9 mouse cellular contexts compared by ENCODE assay signal in the genomic region with DNA sequence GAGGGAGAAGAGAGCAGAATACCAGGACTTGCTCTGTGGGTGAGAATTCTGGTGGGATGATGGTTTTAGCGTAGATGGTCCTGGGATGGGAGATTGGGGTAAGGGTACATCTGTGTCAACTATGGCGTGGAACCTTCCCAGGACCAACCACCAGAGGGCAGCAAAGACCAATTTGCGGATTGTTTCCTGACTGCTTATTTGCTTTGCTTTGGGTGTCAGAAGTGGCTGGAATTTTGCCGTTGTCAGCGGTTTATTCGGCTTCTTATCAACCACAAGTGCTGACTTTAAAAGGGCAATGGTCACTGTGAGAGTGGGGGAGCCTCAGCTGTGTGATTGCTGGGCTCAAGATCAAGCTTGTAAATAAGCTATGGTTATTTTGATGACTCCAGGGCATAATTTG. TPM values are rescaled to one million over a fixed set of nuclear protein-coding genes. Genes with fewer than 3 reads are reported as not detected.
DNase-seq lines count a peak whose midpoint lies in the region; ATAC-seq lines count a peak whose summit lies in the region.
"Had no signal": no experiment of that assay in that cellular context is flagged by ENCODE, and none has a peak within 500 bp of the region (broad histone marks: within the 10 kb centered on the region; RNA-seq: fewer than 3 reads in every experiment).

No protein-coding gene starts in this region.

- no peaks in the 10 kb centered on the region for H3K36me3 ChIP-seq in forebrain, embryonic 15.5 days
- H3K36me3 ChIP-seq in hindbrain, embryonic 10.5 days: no peaks in the 10 kb centered on the region

- H3K27me3 ChIP-seq in forebrain, embryonic 15.5 days: no peaks in the 10 kb centered on the region
- peaks cover 16% of the 10 kb centered on the region for H3K27me3 ChIP-seq in hindbrain, embryonic 10.5 days (ENCODE audit: insufficient read depth, poor library complexity, severe bottlenecking)

- WGBS in forebrain, embryonic 15.5 days: 5% methylated on average over 6 of the region's 6 CpGs
- 6% methylated on average over 6 of the region's 6 CpGs for WGBS in hindbrain, embryonic 10.5 days

- H3K4me3 ChIP-seq in forebrain, embryonic 15.5 days: no peak overlapping the region
- H3K4me3 ChIP-seq in hindbrain, embryonic 10.5 days: no peak overlapping the region
- H3K4me3 ChIP-seq: myocyte had no signal

- no peak overlapping the region for H3K9ac ChIP-seq in forebrain, embryonic 15.5 days (replicated peaks)

- ATAC-seq in forebrain, embryonic 15.5 days (replicated peaks): peak; percentile 81

- H3K4me1 ChIP-seq in forebrain, embryonic 15.5 days: no peaks in the 10 kb centered on the region
- peaks cover 3% of the 10 kb centered on the region; the same call in 1 of the 2 replicates for H3K4me1 ChIP-seq in hindbrain, embryonic 10.5 days (replicated peaks)

- H3K27ac ChIP-seq in forebrain, embryonic 15.5 days (replicated peaks): no peak overlapping the region
- no peak overlapping the region for H3K27ac ChIP-seq in hindbrain, embryonic 10.5 days

- H3K9me3 ChIP-seq in forebrain, embryonic 15.5 days: no peaks in the 10 kb centered on the region
- H3K9me3 ChIP-seq in hindbrain, embryonic 10.5 days: no peaks in the 10 kb centered on the region

- H3K4me2 ChIP-seq in forebrain, embryonic 15.5 days (replicated peaks): no peak overlapping the region

- DNase-seq in MEL-GATA-1-ER (ENCODE audit: extremely low read depth, low read depth): peak; percentile 68
- DNase-seq in cerebellum, adult 11 months: peak; percentile 69
- DNase-seq in hindbrain, embryonic 10.5 days (ENCODE audit: low spot score): peak; percentile 90
- DNase-seq in layer of hippocampus, adult 8-10 months (ENCODE audit: low spot score in 2 of 2): peak; percentile 50 to 89
- DNase-seq in lung, postnatal 10 days: peak; percentile 92
- peak; percentile 64 for DNase-seq in retina, adult 2 months (ENCODE audit: low read depth, low spot score)
- peak; percentile 92 for DNase-seq in thymus, postnatal 25 days

RNA-seq across cellular contexts. Expression of gene Acoxl, which starts 50.8 kb away (rescaled TPM):
- polyA plus RNA-seq in forebrain, embryonic 15.5 days (2015; fragmentation: Nextera tagmentation; extraction: Ambion mirVana): 0.14 TPM in 1 of 2 replicates, not detected in the other
- 0.07 and 0.20 TPM in 2 replicates for polyA plus RNA-seq in hindbrain, embryonic 10.5 days (2016; fragmentation: Nextera tagmentation; extraction: Ambion mirVana)
- total RNA-seq in layer of hippocampus, adult 8-10 months (2022): not detected

RNA-seq across cellular contexts. Expression of gene Bub1, which starts 57.8 kb away (rescaled TPM):
- polyA plus RNA-seq in forebrain, embryonic 15.5 days (2015; fragmentation: Nextera tagmentation; extraction: Ambion mirVana): 23.6 and 27.3 TPM in 2 replicates
- 64.5 and 98.5 TPM in 2 replicates for polyA plus RNA-seq in hindbrain, embryonic 10.5 days (2016; fragmentation: Nextera tagmentation; extraction: Ambion mirVana)
- under 1 TPM in 2 of 4 experiments, not detected in 2; 0.25 to 0.99 TPM for total RNA-seq in layer of hippocampus, adult 8-10 months (2022)
